Mouse (Mus musculus): ENCODE data around the gene Olfr764-ps1. TPM values are rescaled to one million over a fixed set of nuclear protein-coding genes. Genes with fewer than 3 reads are reported as not detected.
"Not testable (repeated sequence)": the region's sequence is repeated elsewhere in the genome, so short reads cannot be mapped to it uniquely, and the experiment has no call there.

Olfr764-ps1 gene
- polyA plus RNA-seq, 1 experiment from 2014 or later: not detected

DNA sequence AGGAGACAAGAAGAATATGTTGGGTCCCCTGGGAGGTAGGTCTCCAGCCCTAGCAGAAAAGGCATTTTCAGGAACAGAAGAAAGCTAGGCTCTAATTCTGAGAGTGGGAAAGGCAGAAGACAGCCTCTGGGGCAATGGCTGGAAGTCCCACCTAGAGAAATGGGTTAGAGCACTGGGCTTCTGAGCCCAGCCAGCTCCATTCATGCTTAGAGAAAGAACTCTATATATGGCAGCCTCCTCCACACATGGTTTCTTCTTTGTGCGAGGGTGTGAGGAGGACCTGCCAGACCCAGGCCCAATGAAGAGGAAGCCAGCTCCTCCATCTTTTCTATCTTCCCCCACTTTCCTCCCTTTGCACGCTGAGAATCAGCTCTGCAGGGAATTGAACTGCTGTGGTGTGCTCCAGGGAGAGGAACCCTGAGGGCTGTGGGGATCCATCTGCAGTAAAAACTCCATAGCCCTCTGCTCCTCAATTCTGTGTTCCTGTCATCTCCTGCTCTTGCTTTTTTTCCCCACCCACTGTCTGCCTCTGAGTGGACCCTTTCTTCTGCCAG lies 29.3 kb downstream of the Olfr764-ps1 start, which contains the start of gene Olfr763:
TSS of gene Olfr763 (plus strand) at position 504 of the 554 bp plus-strand sequence.
- Histone ChIP-seq H3K9ac (no peak within 1 kb of the TSS), H3K4me3 (replicated peaks; ENCODE audit: low read length) (no peak within 1 kb of the TSS), H3K9me3 (ENCODE audit: control insufficient read depth, low read length) (no peaks in the 10 kb centered on the region), H3K36me3 (replicated peaks; ENCODE audit: control insufficient read depth, insufficient read depth) (no peaks in the 10 kb centered on the region), H3K27me3 (ENCODE audit: control insufficient read depth, insufficient read depth, low read length) (no peaks in the 10 kb centered on the region), H3K4me2 (replicated peaks) (no peak within 1 kb of the TSS), H3K4me1 (replicated peaks; ENCODE audit: control insufficient read depth, insufficient read depth, low read length) (no peaks in the 10 kb centered on the region), H3K27ac (no peak within 1 kb of the TSS)
- WGBS: 81% methylated on average over 2 of the region's 2 CpGs
- DNase-seq (ENCODE audit: low spot score) (no peak), ATAC-seq (ENCODE audit: low FRiP score) (no peak)

DNA sequence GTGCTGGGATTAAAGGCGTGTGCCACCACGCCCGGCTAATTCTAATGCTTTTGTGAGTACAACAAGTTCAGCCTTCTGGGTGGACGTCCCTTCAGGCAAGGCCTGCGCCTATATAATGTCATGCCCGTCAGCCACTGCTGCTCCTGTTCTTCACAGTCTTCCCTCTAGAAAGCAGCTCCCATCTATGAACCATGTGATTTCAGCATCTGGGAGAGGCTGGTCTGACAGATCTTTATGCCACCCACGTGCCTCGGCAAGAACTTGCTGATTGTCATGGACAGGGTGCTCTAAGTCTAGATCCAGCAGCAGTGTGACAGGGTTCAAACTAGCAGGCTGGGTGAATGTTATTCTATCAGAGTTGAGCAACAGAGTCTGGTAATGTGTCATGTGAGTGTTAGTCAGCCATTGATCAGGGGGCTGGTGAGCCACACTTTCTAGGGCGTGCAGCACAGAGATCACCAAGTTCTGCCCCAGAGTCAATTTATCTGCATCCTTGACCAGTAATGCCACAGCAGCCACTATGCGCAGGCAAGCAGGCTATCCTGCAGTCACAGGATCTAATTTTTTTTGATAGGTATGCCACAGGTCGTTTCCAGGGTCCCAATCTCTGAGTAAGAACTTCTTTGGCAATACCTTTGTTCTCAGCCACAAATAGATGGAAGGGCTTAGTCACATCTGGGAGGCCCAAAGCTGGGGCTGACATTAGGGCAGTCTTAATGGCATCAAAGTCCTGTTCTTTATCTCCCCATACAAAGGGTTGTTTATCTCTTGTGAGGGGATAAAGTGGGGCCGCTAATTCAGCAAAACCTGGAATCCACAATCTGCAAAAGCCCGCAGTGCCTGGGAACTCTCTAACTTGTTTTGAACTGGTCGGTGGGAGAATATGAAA lies 35.4 kb downstream of the Olfr764-ps1 start:
- H3K4me2 ChIP-seq (replicated peaks): no peak overlapping the region

DNA sequence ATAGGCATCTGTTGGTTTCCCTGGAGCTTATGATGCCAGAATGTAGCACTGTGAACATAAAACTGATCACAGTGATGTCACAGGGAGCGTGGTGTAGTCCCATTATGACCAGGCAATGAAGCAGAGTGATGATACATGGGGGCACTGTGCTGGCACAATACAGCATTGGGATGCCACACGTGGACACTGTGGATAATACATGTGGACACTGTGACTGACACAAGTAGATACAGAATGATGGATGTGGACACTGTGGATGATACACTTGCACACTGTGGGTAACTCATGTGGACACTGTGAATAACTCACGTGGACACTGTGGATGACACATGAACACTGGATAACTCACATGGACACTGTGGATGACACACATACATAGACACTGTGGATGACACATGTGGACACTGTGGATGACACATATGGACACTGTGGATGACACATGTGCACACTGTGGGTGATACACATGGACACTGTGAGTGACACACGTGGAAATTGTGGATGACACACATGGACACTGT lies 43.1 kb downstream of the Olfr764-ps1 start:
- Histone ChIP-seq H3K4me2 (replicated peaks) (no peak overlapping the region), H3K4me1 (replicated peaks; ENCODE audit: control insufficient read depth, insufficient read depth, low read length) (no peaks in the 10 kb centered on the region), H3K9me3 (ENCODE audit: control insufficient read depth, low read length) (no peaks in the 10 kb centered on the region), H3K9ac (no peak overlapping the region), H3K4me3 (replicated peaks; ENCODE audit: low read length) (no peak overlapping the region), H3K27ac (no peak overlapping the region), H3K27me3 (ENCODE audit: control insufficient read depth, insufficient read depth, low read length) (no peaks in the 10 kb centered on the region), H3K36me3 (replicated peaks; ENCODE audit: control insufficient read depth, insufficient read depth) (no peaks in the 10 kb centered on the region)
- DNase-seq (ENCODE audit: low spot score): no peak
- WGBS: 78% methylated on average over 4 of the region's 4 CpGs
- ATAC-seq (ENCODE audit: low FRiP score): no peak

More for the DNA sequence above, 35.4 kb downstream of the Olfr764-ps1 start:
- no peak overlapping the region for H3K9ac ChIP-seq
- no peaks in the 10 kb centered on the region for H3K36me3 ChIP-seq (replicated peaks; ENCODE audit: control insufficient read depth, insufficient read depth)
- 86% methylated on average over 14 of the region's 14 CpGs for WGBS
- no peak overlapping the region for H3K4me3 ChIP-seq (replicated peaks; ENCODE audit: low read length)
- ATAC-seq (ENCODE audit: low FRiP score) (no peak), DNase-seq (ENCODE audit: low spot score) (no peak)
- no peaks in the 10 kb centered on the region for H3K27me3 ChIP-seq (ENCODE audit: control insufficient read depth, insufficient read depth, low read length)
- no peaks in the 10 kb centered on the region for H3K9me3 ChIP-seq (ENCODE audit: control insufficient read depth, low read length)
- no peak overlapping the region for H3K27ac ChIP-seq
- H3K4me1 ChIP-seq (replicated peaks; ENCODE audit: control insufficient read depth, insufficient read depth, low read length): no peaks in the 10 kb centered on the region

DNA sequence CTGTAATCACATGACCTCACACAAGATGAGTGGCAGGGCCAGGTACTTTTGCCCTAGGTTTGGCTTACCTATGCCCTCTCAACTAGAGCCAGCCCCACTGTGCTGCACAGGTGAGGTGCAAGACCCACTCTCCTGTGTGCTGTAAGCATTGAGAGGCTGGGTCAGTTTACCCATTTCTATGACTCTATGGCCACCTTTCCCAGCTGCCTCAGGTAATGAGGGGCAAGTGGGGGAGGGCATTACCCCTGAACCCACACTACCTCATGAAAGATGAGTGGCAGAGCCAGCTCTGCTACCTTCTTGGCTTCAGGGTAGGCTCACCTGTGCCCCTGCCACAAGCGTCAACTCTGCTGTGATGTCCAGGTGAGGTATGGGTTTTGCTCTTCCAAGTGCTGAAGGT lies 43.9 kb downstream of the Olfr764-ps1 start:
- no peak for ATAC-seq (ENCODE audit: low FRiP score)
- no peak overlapping the region for H3K4me2 ChIP-seq (replicated peaks)
- no peaks in the 10 kb centered on the region for H3K27me3 ChIP-seq (ENCODE audit: control insufficient read depth, insufficient read depth, low read length)
- no peaks in the 10 kb centered on the region for H3K4me1 ChIP-seq (replicated peaks; ENCODE audit: control insufficient read depth, insufficient read depth, low read length)
- H3K27ac ChIP-seq: no peak overlapping the region
- no peak overlapping the region for H3K4me3 ChIP-seq (replicated peaks; ENCODE audit: low read length)
- no peaks in the 10 kb centered on the region for H3K9me3 ChIP-seq (ENCODE audit: control insufficient read depth, low read length)
- 93% methylated on average over 1 of the region's 1 CpGs for WGBS
- no peak overlapping the region for H3K9ac ChIP-seq
- no peaks in the 10 kb centered on the region for H3K36me3 ChIP-seq (replicated peaks; ENCODE audit: control insufficient read depth, insufficient read depth)
- no peak for DNase-seq (ENCODE audit: low spot score)

DNA sequence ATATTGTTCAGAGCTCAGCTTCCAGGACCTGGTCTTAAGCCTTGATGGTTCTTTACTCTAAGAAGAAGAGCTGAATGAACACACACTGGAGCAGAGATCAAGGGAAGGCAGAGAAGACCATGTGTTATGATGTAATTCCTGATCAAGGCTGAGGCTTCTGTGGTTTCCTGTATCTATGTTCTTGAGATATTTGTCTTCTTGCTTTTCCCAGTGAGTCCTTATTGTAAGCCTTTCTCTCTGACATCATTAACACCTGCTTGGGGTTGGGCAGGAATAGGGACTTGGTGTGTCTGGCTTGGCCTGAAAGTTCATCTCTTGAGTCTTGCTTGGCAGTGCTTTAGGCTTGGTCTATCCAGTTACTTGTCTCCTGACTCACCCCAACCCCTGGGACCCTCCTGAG lies 48.7 kb downstream of the Olfr764-ps1 start:
- no peak overlapping the region for H3K27ac ChIP-seq
- H3K4me2 ChIP-seq (replicated peaks): no peak overlapping the region
- ATAC-seq (ENCODE audit: low FRiP score) (no peak), DNase-seq (ENCODE audit: low spot score) (no peak)
- H3K4me3 ChIP-seq (replicated peaks; ENCODE audit: low read length): no peak overlapping the region
- no peaks in the 10 kb centered on the region for H3K27me3 ChIP-seq (ENCODE audit: control insufficient read depth, insufficient read depth, low read length)
- H3K4me1 ChIP-seq (replicated peaks; ENCODE audit: control insufficient read depth, insufficient read depth, low read length): no peaks in the 10 kb centered on the region
- H3K36me3 ChIP-seq (replicated peaks; ENCODE audit: control insufficient read depth, insufficient read depth): no peaks in the 10 kb centered on the region
- no peak overlapping the region for H3K9ac ChIP-seq
- H3K9me3 ChIP-seq (ENCODE audit: control insufficient read depth, low read length): no peaks in the 10 kb centered on the region

DNA sequence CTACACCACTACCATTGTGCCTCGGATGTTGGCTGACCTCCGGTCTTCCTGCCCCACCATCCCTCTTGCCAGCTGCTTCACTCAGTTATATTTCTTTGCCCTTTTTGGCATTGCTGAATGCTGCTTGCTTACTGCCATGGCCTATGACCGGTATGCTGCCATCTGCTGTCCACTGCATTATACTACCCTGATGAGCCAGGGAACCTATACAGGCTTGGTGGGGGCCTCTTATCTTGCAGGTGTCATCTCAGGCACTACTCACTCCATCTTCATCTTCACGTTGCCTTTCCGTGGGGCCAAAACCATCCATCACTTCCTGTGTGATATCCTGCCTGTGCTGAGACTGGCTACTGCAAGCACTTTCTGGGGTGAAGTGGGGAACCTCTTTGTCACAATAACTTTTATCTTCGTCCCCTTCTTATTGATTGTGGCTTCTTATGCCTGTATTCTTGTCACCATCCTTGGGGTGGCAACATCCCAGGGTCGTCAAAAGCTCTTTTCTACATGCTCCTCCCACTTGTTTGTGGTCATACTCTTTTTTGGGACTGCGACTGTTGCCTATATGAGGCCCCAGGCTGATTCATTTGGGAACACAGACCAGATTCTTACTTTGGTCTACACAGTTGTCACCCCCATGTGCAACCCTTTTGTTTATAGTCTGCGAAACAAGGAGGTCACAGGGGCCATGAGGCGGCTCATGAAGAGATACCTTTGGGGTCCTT lies 49.4 kb downstream of the Olfr764-ps1 start:
- not testable (repeated sequence) for H3K27ac ChIP-seq; H3K4me3 ChIP-seq (replicated peaks; ENCODE audit: low read length); H3K4me1 ChIP-seq (replicated peaks; ENCODE audit: control insufficient read depth, insufficient read depth, low read length); H3K27me3 ChIP-seq (ENCODE audit: control insufficient read depth, insufficient read depth, low read length); H3K4me2 ChIP-seq (replicated peaks); H3K9ac ChIP-seq; H3K36me3 ChIP-seq (replicated peaks; ENCODE audit: control insufficient read depth, insufficient read depth); ATAC-seq (ENCODE audit: low FRiP score); DNase-seq (ENCODE audit: low spot score); H3K9me3 ChIP-seq (ENCODE audit: control insufficient read depth, low read length)
- 67% methylated on average over 7 of the region's 10 CpGs for WGBS

DNA sequence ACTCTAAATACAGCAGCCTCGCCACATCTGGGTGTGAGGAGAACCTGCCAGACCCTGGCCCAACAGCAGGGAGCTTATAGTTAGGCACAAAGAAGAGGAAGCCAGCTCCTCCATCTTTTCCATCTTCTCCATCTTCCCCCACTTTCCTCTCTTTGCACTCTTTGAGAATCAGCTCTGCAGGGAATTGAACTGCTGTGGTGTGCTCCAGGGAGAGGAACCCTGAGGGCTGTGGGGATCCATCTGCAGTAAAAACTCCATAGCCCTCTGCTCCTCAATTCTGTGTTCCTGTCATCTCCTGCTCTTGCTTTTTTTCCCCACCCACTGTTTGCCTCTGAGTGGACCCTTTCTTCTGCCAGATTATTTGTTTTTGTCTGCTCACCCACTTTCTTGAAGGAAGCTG lies 50.6 kb downstream of the Olfr764-ps1 start, which contains the start of gene Olfr9:
TSS of gene Olfr9 (plus strand) at position 301 of the 400 bp plus-strand sequence.
- not testable (repeated sequence) for H3K9me3 ChIP-seq (ENCODE audit: control insufficient read depth, low read length); H3K9ac ChIP-seq; H3K36me3 ChIP-seq (replicated peaks; ENCODE audit: control insufficient read depth, insufficient read depth); H3K4me1 ChIP-seq (replicated peaks; ENCODE audit: control insufficient read depth, insufficient read depth, low read length); H3K27me3 ChIP-seq (ENCODE audit: control insufficient read depth, insufficient read depth, low read length); H3K4me3 ChIP-seq (replicated peaks; ENCODE audit: low read length); H3K27ac ChIP-seq; ATAC-seq (ENCODE audit: low FRiP score); H3K4me2 ChIP-seq (replicated peaks); DNase-seq (ENCODE audit: low spot score)
- 75% methylated on average over 1 of the region's 1 CpGs for WGBS
